Mouse (Mus musculus) embryonic fibroblast, embryonic 13.5 days (primary cell): ENCODE results near the gene F12.
"Not testable (repeated sequence)": the region's sequence is repeated elsewhere in the genome, so short reads cannot be mapped to it uniquely, and the experiment has no call there.

Experiments used
- CTCF ChIP-seq: IDR thresholded peaks from 2 replicates; pipeline ENCODE4 v1.5.1; 2011; ENCODE audit warnings: mild to moderate bottlenecking, control low read depth, low read length, moderate library complexity, borderline replicate concordance; ENCODE audit not compliant: insufficient read depth
- POLR2A ChIP-seq: IDR thresholded peaks from 2 replicates; pipeline ENCODE4 v1.6.1; 2011; ENCODE audit warnings: low read depth, mild to moderate bottlenecking, control low read depth, low read length, moderate library complexity

DNA sequence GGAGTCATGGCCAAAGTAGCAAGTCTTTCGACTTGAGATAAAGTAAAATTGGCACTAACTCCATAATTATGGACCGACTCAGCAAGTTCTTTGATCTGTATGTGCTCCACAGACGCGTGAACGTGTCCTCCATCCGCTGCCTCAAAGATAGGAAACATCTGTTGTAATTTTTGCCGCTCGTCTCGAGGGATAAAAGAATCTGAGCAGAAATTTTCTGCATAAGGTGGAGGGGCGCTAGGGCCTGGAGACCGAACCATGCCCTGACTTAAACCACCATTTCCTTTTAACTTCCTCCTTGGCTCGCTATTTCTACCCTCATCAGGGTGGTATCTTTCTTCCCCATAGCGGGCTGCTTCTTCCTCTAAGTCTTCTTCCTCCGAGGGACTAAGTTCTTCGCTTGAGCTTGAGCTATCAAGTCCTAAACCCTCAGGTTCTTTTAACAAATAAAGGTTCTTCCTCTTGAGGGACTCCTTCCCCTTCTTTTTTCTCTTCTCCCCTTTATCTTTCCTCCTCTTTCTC is 10.6 kb upstream of the F12 start:
- not testable (repeated sequence) for TF ChIP-seq CTCF, POLR2A
